Mouse (Mus musculus): ENCODE results near the gene Gbp2b.
"Not testable (repeated sequence)": the region's sequence is repeated elsewhere in the genome, so short reads cannot be mapped to it uniquely, and the experiment has no call there.

Gbp2b gene

DNA sequence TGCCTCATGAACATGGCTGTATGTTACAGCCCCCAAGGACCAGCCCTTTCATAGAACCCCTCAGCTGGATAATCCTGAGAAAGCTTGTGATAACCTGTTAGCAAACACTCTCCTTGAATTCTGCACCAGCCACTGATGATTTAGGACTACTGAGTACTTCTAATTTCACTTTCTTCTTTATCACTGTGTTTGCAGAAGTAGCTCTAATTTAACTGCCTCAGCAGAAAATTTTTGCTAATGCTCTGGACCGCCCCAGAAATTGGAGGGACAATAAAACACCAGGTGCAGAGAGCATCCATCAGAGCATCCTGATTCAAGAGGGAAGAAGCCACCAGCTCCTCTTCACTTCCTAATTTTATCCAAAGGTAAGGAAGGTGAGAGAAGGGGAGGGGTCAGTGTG, at the start of gene Gbp2b:
Gene Gbp2b, plus strand, starts transcription at position 301 of the 400 bp plus-strand sequence.
- no peak for DNase-seq

DNA sequence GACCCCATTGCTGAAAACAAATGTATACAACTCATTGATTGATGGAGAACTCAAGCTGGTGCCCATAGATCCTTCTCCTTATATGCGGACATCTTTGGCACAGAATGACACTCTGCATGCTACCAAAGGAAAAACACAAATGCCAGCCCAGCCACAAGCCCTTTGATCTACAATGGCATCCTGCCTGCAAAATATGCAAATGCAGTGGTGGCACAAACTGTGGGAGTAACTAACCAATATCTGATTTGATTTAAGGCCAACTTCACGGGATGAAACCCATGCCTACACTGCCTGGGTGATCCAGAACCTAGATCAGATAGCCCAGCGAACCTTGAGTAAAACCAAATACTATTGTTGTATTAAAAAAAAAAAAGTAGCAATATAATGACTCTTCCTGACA, 48.0 kb upstream of the Gbp2b start:
- no peak for DNase-seq

DNA sequence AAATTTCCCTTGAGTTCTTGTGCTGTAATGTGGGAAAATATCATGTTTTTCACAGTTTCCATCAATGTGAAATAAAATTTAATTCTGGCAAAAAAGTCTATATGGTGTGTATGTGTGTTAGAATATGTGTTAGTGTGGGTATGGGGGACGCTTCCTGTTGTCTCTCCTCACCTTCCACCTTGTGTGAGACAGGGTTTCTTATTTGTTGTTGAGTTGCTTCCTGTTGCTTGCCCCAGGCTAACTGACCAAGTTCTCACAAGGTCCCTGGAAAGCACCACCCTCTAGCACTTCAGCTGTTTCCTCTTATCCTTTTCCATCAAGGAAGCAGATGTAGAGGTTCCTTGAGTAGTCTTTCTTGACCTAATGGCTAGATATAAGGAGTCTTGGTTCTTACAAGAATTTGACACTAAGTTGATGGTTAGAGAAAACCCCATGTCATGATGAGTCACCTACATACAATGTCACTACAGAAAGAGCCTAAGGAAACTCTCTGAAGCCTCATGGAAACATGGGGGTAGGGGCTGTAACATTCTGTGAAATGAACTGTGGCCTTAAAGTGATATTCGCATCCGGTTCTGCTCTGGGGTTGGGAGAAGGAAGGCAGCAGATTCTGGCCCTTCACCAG, 44.5 kb upstream of the Gbp2b start:
- DNase-seq: no peak

DNA sequence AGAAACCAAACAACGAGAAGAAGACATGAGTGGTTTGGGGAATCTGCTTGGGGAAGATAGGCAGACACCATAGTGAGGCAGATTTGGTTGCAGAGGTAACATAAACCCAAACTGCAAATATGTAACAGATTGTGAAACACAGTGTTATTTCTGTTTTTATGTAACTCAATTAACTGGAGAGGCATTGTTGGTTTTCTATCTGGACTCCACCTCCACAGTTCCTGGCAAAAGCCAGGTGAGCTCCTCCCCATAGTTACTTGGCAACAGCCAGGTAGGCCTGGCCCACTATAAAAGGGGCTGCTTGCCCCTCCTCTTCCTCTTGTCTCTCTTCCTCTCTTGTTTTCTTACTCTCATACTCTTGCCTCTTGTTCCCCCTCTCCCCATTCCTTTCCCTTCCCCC, 40.0 kb upstream of the Gbp2b start:
- peak in 1 of 2 experiments; percentile 19 for DNase-seq

DNA sequence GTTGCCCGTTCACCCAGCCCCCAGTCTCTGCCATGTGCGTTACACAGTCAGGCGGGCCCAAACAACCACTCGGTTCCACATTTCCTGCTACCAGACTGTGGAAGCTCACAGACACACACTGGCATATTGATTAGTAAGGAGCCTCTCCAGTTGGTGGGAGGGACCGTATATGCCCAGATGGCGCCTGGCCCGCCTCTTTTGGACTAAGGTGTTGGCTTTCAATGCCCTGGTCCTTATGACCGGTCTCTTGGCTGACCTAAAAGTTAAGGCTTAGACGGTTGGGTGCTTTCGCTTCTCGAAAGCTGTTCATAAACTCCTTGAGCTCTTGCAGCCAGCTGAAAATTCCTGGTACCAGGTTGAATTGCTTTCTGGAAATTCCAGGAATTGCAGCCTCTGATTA, 39.0 kb upstream of the Gbp2b start:
- no peak for DNase-seq

DNA sequence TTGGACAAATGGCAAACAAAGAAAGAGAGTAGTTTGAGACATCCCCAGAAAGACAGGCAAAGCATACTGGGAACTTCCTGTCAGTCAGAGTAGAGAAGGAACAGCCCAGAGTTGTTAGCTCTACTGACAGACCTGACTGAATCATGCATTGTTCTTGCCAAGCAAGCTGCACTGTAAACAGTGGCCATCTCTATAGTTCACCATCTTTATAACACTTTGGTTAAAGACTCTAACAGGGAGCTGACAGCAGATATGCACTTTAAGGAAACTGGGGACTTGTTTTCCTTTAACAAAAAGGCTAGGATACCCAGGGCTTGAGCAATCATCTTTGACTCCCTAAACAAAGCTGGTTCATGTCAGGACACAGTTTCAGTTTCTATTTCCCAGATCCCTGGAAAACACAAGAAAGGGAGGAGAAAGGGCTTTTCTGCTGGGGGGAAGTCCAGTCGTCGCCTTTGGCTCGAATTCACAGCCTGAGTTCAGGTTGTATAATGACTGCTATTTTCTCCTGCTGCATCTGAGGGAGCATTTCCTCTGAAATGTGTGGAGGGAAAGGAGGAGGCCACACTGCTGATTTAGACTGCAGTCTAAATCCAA, 34.9 kb upstream of the Gbp2b start, which contains the start of gene Gbp3:
Gene Gbp3, plus strand, starts transcription at position 395 of the 597 bp plus-strand sequence.
- DNase-seq: peak; percentile 22 to 30

DNA sequence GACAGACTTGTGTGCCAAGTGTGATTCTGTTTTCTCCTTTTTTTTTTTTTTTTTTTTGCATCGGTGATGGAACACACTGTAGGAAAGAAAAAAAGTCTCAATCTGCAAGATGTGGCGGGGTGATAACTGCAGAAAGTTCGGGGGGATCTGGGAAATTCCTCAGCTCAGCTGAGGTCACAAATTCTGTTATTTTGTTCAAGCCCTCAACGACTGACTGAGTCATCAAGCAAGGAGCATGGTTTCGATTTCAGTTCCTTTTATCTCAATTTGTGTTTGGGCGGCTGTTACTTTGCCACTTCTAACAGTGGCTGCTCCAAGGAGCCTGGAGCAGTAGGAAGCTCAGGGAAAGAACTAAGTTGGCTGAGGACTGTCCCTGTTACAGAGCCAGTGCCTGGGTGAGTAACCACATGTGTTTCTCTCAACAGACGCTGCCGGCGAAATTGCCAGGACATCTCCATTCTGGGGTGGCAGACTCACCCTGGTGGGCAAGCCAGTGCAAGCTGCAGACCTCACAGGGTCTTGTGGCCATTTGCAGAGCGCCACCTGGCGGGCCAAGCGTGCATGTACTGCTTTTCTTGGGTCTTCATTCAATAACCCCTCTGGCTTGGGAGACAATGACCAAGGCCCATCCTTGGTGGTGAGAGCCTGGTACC, 34.2 kb upstream of the Gbp2b start:
- peak; percentile 86 to 88 for DNase-seq

DNA sequence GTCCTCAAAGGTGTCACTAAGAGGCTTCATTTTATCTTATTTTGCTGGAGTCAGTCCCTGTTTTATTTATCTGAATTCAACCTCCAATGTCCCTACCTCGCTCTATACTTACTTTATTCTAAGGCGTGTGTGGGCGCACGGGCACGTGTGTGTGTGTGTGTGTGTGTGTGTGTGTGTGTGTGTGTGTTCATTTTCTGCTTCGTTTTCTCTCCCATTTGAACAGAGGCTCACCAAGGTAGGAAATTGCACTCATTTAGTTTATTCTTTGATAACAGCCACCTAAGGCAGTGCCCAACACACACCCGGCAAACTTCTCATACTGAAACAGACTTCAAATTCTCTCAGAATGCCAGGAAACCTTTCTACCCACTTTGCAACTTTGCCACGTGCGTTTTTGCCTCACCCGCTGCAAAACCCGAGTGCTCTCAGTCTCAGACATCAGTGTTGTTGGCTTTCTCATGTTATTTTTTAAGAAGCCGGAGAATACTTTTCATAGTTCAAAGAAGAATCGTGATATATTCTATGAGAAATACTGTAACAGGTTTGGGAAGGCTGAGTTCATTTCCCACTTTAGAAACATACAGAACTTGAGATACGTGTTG, 33.5 kb upstream of the Gbp2b start:
- DNase-seq: no peak

DNA sequence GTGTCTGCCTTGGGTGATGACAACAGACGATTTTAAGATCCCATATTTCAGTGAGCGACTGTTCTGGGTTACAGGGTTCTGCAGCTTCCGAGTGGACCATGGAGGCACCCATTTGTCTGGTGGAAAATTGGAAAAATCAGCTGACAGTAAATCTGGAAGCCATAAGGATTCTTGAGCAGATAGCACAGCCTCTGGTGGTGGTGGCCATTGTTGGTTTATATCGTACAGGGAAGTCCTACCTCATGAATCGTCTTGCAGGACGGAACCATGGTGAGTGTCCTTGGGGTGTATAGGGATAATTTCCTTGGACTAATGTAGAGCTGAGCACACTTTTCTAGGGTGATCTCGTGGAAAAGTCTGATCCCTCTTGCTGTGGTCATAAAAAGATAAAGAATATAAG, 33.0 kb upstream of the Gbp2b start:
- no peak for DNase-seq

DNA sequence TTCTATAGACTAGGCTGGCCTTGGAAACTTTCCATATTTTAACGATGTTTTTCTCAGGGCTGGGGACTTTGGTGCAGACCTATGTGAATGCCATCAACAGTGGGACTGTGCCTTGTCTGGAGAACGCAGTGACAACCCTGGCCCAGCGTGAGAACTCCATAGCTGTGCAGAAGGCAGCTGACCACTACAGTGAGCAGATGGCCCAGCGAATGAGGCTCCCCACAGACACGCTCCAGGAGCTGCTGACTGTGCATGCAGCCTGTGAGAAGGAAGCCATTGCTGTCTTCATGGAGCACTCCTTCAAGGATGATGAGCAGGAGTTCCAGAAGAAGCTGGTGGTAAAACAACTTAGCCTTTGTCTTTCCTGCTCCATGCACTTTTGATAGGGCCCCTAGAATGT, 27.2 kb upstream of the Gbp2b start:
- DNase-seq: not testable (repeated sequence)

DNA sequence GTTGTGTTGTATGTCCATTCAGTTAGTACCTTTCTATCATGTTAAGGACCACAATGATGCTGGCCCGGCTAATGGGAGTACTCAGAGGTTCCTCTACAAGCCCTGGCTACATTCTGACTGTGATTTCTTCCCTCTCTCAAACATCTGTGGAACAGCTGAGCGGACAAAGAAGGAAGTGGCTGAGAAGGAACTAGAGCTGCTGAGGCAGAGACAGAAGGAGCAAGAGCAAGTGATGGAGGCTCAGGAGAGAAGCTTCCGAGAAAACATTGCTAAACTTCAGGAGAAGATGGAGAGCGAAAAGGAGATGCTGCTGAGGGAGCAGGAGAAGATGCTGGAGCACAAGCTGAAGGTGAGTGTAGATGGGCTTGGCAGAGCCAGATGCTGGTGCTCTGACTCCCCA, 23.9 kb upstream of the Gbp2b start:
- no peak for DNase-seq

DNA sequence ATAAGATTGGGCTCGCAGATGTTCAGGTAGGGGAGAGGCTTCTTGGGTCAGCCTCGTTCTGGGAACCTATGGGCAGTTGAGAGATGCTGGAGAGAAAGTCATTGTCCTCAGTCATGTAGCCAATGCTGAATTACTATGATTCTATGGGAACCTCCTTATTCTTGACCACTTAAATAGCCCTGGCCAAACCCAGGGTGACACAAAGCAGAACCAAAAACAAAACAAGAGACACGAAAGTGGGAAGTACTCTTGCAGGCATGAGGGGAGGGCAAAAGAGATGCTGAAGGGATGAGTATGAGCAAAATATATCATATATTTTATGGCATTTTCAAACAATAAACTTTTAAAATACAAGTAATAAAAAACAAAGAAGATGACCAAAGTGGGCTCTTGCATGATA, 17.5 kb upstream of the Gbp2b start:
- no peak for DNase-seq

DNA sequence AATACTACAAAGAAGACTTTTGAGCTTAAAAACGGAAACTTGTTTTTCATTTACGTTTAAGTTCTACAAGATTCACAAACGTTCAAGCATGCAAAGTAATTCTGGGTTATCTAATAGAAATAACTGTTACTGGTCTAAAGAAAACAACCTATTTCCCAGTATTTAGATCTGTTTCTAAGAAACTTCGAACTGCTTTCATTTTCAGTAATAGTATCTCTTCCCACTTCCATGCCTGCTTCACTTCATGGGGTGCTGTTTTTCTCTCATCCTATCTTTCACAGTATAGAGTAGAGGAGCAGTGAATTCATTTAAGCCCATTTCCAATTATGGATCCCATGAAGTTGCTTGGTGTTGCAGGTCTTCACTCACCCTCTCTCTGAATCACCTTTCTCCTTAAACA, 16.3 kb upstream of the Gbp2b start:
- DNase-seq: no peak

DNA sequence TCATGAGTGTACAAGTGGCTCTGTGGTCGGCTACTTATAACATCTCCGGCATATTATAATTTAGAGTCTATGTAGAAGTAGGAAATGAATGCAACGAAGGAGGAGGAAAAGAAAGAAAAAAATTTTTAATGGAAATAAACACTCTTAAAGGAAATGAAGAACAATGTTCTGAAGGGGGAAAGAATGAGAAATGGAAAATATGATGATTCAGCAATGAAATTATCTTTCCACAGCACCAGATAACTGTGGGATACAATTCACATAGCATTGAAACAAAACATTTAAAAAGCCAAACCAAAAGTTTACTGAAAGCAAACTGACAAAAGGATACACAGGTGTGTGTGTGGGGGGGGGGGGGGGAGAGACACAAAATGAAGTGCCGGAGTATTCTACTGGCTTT, 11.6 kb upstream of the Gbp2b start:
- no peak for DNase-seq

DNA sequence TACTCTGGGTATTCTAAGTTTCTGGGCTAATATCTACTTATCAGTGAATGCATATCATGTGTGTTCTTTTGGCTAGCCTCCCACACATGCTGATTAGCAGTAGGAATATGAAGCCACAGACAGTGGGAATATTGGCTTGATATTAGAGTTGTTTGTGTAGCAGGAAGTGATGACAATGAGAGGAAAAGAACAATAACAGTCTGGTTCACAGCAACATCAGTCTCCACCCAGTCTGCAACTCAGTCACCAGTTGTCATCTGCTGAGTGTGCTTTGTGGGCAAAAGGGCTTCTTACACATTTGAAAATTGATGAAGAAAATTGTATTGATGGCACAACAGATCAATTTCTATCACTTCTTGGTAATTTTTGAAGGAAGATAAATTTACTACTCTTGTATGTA, 7.3 kb upstream of the Gbp2b start:
- peak in 1 of 2 experiments; percentile 2 for DNase-seq

DNA sequence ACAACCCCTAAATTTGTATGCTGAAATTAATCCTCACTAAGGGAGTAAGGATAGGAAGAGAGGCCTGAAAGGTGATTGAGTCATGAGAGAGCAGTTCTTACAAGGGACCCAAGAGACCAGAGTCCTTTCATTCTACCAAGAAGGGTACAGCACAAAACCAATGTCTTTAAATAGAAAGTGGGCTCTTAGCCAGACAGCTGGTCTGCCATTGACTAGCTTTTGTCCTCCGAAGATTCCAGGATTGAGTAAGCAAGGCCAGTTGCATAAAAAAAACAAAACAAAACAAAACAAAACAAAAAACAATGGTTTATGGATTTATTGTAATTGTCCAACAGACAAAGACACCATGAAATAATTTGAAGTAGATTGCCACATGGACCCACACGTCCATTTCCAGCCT, 5.8 kb upstream of the Gbp2b start:
- no peak for DNase-seq

DNA sequence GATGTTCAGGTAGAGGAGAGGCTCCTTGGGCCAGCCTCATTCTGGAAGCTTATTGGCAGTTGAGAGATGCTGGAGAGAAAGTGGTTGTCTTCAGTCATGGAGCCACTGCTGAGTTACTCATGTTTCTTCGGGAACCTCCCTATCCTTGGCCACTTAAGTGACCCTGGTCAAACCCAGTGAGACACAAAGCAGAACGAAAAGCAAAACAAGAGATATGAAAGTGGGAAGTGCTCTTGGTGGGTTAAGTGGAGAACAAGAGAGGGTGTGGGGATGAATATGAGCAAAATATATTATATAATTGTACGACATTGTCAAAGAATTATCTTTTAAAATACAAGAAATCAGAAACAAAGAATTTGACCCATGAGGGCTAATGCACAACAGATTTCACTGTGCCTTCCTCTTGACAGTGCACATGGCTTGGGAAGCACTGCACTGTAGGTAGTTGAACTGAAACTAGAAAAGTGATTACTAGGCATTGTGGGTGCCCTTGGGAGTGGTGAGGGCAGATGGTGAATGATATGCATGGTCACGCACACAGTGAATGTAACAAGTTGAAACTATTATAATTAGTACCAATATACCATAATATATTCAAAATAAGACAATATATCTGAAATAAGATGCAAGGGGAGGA, 4.1 kb upstream of the Gbp2b start:
- no peak for DNase-seq

DNA sequence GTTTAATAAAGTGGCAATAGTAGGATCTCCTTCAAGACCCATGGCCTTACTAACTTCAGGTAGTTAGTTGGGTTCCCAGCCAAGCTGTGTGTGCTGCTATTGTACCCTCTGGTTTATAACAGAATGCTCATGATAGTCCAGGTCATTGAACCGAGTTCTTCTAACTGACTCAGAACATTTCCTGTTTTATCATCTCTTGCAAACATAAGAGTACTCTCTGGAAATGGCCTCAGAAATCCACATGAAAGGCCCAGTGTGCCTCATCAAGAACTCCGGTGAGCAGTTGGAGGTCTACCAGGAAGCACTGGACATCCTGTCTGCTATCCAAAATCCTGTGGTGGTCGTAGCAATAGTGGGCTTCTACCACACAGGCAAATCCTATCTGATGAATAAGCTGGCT, 3.3 kb downstream of the Gbp2b start:
- no peak for DNase-seq

DNA sequence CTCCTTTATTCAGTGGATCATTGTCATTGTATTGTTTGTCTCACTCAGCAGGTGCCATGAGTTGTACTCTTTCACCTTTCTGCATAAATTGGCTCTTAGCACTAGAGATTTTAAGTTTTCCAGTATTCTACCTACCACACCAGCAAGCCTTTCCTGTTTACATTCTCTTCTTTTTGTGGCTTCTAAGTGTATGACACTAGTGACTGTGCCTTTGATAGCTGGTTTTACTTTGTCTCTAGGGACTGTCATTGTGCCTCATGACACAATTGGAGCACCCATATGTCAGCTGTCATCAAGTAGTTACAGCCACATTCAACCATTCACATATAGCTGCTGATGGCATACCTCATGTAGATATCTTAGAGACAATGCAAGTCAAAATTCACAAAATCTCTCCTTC, 7.0 kb downstream of the Gbp2b start:
- no peak for DNase-seq

DNA sequence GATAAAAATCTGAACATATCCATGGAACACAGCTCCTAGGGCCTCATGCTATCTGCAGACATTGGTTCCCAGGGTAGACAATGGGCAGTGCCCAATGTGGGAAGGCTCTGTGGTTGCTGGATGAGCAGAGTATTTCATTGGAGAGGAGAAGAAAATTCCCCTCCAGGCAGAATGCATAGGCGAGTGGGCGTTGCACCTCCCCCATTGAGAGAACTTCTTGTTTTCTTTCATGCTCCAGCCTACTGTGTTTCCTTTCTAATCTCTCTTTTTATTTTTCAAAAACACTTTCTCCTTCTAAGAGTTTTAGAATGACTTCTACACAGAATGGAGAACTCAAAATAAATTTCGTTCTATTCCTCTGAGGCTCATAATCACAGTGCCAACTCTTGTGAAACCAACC, 24.0 kb downstream of the Gbp2b start:
- DNase-seq: peak in 1 of 2 experiments; percentile 5

DNA sequence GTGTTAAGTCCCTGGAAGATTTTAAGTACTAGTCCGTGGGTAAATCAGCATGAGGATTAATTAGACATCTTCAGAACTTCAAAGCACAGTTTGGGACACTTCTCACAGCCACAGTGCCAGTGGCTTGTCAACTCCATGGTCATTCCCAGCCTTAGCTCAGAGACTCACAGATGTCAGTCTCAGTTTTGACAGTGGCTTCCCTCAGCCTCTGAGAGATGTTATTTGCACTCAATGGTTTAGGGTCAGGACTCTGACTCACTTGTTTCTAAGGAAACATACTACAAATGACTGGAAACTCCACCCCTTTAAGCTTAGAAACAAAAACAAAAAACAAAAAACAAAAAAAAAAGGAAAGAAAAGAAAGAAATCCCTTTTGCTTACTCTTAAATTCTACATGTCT, 25.0 kb downstream of the Gbp2b start:
- DNase-seq: peak in 1 of 2 experiments; percentile 9

DNA sequence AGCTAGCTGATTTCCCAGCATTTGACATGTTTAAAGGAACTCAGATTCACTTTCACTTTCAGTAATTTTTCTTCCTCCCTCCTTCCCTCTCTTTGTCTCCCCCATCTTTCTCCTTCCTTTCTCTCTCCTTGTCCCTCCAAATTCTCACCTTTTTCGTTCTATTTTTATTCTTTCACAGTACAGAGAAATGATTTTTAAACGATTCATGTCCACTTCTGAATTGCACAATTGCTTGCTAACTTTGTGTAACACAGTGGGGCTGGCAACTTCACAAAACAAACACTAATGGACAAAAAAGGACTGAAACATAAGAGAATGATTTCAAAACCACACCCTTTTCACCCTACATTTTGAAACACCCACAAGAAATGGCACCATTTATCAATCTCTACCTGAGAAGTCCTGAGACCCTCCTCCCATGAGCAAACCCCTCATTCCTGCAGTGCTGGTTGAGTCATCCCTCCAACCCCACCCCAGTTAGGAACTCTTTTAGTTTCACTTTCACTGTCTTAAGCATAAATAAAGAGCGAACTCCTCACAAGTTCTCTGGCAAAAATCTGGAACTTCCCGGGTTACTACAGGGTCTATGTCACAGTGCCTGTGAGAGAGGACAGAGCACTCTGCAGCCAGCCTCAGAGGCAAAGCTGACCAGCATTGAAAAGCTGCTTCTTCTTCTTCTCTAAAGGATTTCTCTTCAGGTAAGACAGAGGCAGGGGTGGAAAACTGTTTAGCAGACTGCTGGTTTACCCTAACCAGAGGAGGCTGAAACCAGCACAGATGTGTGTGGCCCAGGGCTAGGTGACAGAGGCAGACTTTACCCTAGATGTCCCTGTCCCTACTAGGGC, 25.7 kb downstream of the Gbp2b start, which contains the start of gene Gbp2:
Gene Gbp2, plus strand, starts transcription at position 492 of the 845 bp plus-strand sequence.
- peak; percentile 67 to 85 for DNase-seq
